Mouse (Mus musculus) kidney, adult 18-20 months (tissue): ENCODE results near the gene Acox1.
A peak's percentile ranks its signal among the peaks of the same experiment; 100 is the strongest.

Experiments
- DNase-seq: peaks from one replicate; pipeline ENCODE4 v3.0.0; 2021

Acox1 gene

DNA sequence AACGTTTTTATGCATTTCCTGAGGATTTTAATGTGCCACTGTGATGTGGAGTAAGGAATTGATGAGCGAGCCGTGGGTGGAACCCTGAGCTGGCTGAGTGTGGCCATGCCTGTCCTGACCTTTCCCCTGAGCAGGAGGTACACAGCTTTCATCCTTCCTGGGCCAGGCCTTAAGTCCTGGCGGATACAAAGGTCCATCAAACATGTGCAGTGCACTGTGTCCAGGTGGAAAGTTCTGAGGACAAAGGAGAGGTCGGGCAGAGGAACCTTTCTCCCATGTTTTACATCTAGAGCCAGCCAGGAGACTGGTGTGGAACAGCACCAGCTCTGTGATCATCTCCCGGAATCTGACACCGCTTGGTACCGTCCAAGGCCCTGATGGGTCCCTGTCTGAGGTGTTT, 10.4 kb upstream of the Acox1 start:
- peak; percentile 58 for DNase-seq

- DNase-seq, result no peak
These were observed 9.8 kb upstream of the Acox1 start for GRCm38 (mm10) chr11:116208660-116209059.

- no peak for DNase-seq
These were observed 7.8 kb upstream of the Acox1 start for GRCm38 (mm10) chr11:116206678-116207077.

- no peak for DNase-seq
These were observed 4.3 kb upstream of the Acox1 start for GRCm38 (mm10) chr11:116203150-116203549.

- DNase-seq, result no peak
These were observed 2.3 kb upstream of the Acox1 start for GRCm38 (mm10) chr11:116201151-116201550.

DNA sequence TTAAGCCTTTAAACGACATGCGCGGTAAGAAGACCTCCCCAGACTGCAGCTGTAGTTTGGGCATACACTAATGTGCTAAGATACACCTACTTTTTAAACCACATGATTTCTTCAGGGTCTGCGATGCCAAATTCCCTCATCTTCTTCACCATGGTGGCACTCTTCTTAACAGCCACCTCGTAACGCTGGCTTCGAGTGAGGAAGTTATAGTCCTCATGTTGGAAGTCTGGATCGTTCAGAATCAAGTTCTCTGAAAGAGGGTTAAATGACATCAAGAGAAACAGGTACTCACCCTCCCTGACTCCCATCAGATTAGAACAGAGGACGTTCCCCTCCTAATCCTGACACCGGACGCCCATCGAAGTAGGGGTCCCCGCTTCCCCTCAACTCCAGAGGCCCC, 713 bp downstream of the Acox1 start:
- DNase-seq, result no peak

DNA sequence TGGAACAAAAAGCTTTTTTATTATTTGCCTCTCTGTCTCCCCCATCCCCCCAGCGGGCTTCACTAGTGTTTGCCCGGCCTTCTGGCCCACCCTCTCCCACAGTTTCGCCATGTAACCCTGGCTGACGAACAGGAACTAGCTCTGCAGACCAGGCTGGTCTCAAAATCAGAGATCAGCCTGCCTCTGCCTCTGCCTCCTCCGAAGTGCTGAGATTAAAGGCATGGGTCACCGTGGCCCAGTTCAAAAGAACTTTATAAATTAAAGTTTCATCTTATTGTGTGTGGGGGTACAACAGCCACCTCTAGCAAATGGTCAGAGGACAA, 1.3 kb downstream of the Acox1 start:
- DNase-seq, result no peak

DNA sequence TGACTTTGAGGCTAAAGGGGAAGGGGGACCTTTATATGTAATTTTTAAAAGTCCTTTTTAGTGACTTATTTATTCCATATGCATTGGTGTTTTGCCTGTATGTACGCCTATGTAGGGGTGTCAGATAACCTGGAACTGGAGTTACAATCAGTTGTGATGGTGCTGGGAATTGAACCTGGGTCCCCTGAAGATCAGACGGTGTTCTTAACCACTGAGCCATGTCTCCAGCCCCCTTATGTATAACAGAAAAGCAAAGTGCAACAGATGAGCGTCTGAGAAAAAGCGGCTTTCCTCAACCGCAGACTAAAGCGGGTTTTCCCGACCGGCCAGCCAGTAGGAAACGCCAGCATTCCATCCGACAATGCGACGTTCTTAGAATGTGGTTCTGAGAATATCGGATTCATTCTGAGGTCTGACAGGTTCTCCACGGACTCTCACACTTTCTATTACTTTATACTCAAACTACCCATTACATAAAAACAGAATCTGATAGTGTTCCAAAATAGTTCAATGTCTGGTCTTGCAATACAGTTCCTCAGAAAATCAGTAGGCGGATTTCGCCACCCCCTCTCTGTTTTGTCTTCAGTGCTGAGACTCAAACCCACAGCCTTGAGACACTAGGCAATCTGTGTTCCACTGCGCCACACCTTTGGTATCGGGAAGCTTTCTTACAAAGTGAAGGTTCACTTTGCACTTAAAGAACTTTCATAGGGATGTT, 1.8 kb downstream of the Acox1 start:
- DNase-seq, result no peak

- no peak for DNase-seq
These were observed 2.5 kb downstream of the Acox1 start for GRCm38 (mm10) chr11:116196336-116196735.

DNA sequence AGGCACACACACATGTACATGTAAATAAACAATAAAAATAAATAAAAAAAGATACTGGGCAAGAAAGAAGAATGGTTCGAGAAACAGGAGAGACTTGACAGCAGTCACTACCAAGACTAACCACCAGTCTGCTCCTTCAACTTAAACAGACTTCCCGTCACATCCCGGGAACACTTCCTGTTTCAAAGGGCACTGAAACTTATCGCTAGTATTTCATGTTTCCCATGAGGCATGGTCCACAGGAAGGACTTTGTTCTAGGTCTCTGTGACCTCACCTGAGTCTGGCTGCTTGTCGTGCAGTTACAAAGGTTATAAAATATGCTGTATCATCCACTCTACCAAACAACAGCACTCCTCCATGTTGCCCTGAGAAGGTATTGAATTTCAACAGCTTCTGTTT, 3.6 kb downstream of the Acox1 start:
- DNase-seq, result peak; percentile 37

DNA sequence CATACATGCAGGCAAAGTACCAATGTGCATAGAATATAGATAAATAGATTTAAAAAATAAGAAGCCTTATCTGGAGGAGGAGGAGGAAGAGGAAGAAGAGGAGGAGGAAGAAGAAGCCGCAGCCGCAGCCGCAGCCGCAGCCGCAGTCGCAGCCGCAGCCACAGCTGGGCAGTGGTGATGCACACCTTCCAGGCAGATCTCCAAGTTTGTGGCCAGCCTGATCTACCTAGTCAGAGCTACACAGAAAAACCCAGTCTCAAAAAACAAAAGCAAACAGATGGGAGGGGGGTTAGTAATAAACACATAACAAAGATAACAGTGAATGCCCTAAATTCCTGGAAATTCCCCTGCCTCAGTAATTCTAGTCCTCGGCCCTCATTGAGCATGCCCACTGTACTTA, 4.2 kb downstream of the Acox1 start:
- no peak for DNase-seq

GRCm38 (mm10) chr11:116187226-116187930, 11.5 kb downstream of the Acox1 start:
- DNase-seq, result no peak

DNA sequence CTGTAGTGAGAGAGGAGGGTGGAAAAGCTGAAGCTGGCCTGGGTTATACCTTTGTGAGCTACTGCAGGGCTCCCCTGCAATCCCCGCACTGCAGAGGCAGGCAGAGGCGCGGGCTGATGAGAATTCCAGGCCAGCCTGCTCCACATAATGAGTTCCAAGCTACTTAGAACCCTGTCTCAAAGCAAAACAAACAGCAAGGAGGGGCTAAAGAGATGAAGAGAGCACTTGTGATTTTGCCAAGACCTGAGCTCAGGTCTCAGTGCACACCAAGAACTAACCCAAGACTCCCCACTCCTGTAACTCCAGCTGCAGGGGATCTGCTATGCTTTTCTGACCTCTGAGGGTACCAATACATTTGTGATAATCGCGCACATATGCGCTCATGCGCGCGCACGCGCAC, 12.5 kb downstream of the Acox1 start:
- no peak for DNase-seq

- DNase-seq, result no peak
These were observed 13.0 kb downstream of the Acox1 start for GRCm38 (mm10) chr11:116185836-116186235.

DNA sequence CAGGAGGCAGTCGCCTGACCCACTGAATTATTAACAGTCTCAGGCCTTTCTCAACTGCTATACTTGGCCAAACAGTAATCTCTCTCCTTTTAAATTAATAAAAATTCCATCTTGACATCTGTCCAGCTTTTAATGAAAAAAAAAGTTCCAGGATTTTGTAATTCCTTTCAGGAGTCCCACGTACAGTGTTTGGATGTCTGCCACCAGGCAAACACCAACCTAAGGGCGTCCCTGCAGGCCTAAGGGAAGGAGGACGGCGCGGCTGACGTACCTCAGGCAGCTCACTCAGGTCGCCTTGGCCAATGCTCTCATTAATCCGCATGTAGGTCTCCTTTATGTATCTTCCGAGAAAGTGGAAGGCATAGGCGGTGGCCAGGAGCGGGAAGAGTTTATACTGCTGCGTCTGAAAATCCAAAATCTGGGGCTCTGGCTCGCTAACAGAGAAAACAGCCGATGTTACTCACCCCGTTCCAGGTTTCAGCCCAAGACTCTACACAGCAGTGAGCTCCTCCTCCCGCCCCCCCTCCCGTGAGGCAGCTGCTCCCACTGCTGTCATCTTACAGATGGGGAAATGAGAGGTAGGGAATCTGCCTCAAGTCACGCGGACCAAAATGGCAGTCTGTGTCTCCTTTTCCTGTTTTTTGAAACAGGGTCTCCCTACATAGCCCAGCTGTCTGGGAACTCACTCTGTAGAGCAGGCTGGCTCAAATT, 20.3 kb downstream of the Acox1 start:
- DNase-seq, result no peak

GRCm38 (mm10) chr11:116176010-116176409, 22.8 kb downstream of the Acox1 start:
- DNase-seq, result no peak

- DNase-seq, result peak; percentile 70
These were observed 23.9 kb downstream of the Acox1 start for GRCm38 (mm10) chr11:116174775-116175448.

GRCm38 (mm10) chr11:116171959-116172358, 26.9 kb downstream of the Acox1 start:
- peak; percentile 42 for DNase-seq

DNA sequence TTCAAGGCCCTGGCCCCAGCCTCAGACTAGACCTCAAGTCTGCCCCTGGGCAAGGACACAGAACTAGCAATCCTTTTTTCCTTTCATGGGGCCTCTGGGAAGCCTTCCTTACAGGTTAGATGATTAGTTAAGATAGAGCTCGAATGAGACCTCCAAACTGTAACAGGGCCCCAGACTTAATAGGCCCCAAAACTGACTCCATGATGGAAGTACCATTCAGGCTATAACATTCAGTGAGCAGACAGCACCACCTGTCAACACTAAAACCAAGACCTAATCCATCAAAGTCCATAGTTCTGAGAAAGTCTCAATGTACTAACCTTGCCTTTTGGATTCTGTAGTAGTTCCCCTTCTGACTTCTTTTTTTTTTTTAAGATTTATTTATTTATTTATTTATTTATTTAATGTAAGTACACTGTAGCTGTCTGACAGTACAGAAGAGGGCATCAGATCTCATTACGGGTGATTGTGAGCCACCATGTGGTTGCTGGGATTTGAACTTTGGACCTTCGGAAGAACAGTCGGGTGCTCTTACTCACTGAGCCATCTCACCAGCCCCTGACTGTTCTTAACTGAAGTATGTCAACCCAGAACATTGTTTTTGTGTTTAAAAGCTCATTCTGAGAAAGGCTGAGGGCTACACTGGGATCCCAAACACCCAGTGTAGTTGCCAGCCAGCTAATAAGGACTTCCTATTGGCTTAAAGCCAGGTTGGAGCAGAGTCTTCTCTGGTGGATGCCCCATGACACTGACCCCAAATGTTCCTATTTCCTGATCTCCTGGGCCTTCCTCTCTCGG, 28.6 kb downstream of the Acox1 start:
- DNase-seq, result peak; percentile 48

DNA sequence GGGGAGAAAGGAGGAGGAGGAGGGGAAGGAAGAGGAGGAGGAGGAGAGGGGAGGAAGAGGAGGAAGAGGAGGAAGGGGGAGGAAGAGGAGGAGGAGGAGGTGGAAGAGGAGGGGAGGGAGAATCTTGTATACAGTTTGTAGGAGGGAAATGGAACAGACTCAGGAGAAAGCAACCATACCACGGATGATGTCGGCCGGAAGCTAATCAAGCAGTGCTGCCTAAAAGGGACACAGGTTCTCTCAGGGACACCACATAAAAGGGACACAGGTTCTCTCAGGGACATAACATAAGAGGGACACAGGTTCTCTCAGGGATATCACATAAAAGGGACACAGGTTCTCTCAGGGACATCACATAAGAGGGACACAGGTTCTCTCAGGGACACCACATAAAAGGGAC, 29.6 kb downstream of the Acox1 start:
- no peak for DNase-seq

- DNase-seq, result peak; percentile 94
These were observed 30.9 kb downstream of the Acox1 start, which contains the start of gene Fbf1 for GRCm38 (mm10) chr11:116167884-116168439. Gene Fbf1, minus strand, starts transcription at chr11:116168166.

- DNase-seq, result no peak
These were observed 31.6 kb downstream of the Acox1 start for GRCm38 (mm10) chr11:116167232-116167631.
